Mouse (Mus musculus): Measurements from ENCODE around the gene Brms1. TPM values are rescaled to one million over a fixed set of nuclear protein-coding genes. Genes with fewer than 3 reads are reported as not detected.
A peak's percentile ranks its signal among the peaks of the same experiment; 100 is the strongest.

The Brms1 gene
- total RNA-seq, 4 experiments from 2014 or later = 14.8 to 17.6 (median 16.4) TPM

GRCm38 (mm10) chr19:5038709-5039156, 2.4 kb upstream of the Brms1 start, which contains the start of the genes B4gat1 and AC124502.3:
Gene B4gat1, plus strand, starts transcription at chr19:5038826.
Gene AC124502.3, plus strand, starts transcription at chr19:5038891.
- DNase-seq (ENCODE audit: low spot score in 2 of 2) = peak; percentile 74 to 84

GRCm38 (mm10) chr19:5039301-5040114, 1.6 kb upstream of the Brms1 start:
- DNase-seq (ENCODE audit: low spot score in 2 of 2) = no peak

- DNase-seq (ENCODE audit: low spot score in 2 of 2) = no peak
Measured at GRCm38 (mm10) chr19:5041588-5041987, 434 bp downstream of the Brms1 start.

- DNase-seq (ENCODE audit: low spot score in 2 of 2) = no peak
Measured at GRCm38 (mm10) chr19:5045531-5045930, 4.4 kb downstream of the Brms1 start.

GRCm38 (mm10) chr19:5048138-5049056, 7.2 kb downstream of the Brms1 start:
- no peak for DNase-seq (ENCODE audit: low spot score in 2 of 2)

GRCm38 (mm10) chr19:5049325-5049724, 8.2 kb downstream of the Brms1 start:
- no peak for DNase-seq (ENCODE audit: low spot score in 2 of 2)

- no peak for DNase-seq (ENCODE audit: low spot score in 2 of 2)
Measured at GRCm38 (mm10) chr19:5050047-5050905, 9.1 kb downstream of the Brms1 start, which contains the start of gene Rin1. Gene Rin1, plus strand, starts transcription at chr19:5050481.

GRCm38 (mm10) chr19:5051031-5051430, 9.9 kb downstream of the Brms1 start:
- no peak for DNase-seq (ENCODE audit: low spot score in 2 of 2)

GRCm38 (mm10) chr19:5051515-5051914, 10.4 kb downstream of the Brms1 start:
- no peak for DNase-seq (ENCODE audit: low spot score in 2 of 2)

GRCm38 (mm10) chr19:5052166-5052822, 11.1 kb downstream of the Brms1 start:
- DNase-seq (ENCODE audit: low spot score in 2 of 2) = no peak

GRCm38 (mm10) chr19:5052853-5053252, 11.7 kb downstream of the Brms1 start:
- DNase-seq (ENCODE audit: low spot score in 2 of 2) = no peak

- no peak for DNase-seq (ENCODE audit: low spot score in 2 of 2)
Measured at GRCm38 (mm10) chr19:5053909-5054308, 12.8 kb downstream of the Brms1 start.

GRCm38 (mm10) chr19:5056251-5056650, 15.1 kb downstream of the Brms1 start:
- DNase-seq (ENCODE audit: low spot score in 2 of 2) = no peak

- DNase-seq (ENCODE audit: low spot score in 2 of 2) = no peak
Measured at GRCm38 (mm10) chr19:5057876-5058775, 17.0 kb downstream of the Brms1 start.

- no peak for DNase-seq (ENCODE audit: low spot score in 2 of 2)
Measured at GRCm38 (mm10) chr19:5058801-5059771, 17.9 kb downstream of the Brms1 start.

- no peak for DNase-seq (ENCODE audit: low spot score in 2 of 2)
Measured at GRCm38 (mm10) chr19:5060365-5061330, 19.5 kb downstream of the Brms1 start.

- DNase-seq (ENCODE audit: low spot score in 2 of 2) = no peak
Measured at GRCm38 (mm10) chr19:5062041-5062440, 20.9 kb downstream of the Brms1 start.
